16 mouse cellular contexts compared by ENCODE assay signal in the genomic region with DNA sequence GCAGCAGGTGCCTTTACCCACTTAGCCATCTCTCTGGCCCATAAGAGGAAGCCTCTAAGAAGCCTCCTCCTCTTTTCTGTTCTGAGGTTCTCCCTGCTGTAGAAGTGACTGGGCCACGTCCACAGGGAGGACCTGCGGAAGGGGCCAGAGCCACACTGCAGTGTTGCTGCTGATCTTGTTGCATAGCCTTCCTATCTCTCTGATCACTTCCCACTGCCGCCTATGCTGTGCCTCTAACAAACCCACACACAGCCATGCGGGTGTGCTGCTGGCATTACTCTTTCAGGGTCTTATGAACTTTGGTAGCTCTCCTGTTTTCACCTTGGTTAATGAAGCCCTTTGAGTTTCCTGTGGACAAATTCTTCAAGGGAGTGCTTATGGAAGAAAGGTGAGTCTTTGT.
"Had no signal": no experiment of that assay in that cellular context is flagged by ENCODE, and none has a peak within 500 bp of the region (broad histone marks: within the 10 kb centered on the region; RNA-seq: fewer than 3 reads in every experiment).

No protein-coding gene starts in this region.

- H3K9ac ChIP-seq: intestine, embryonic 15.5 days; kidney, embryonic 15.5 days; limb, embryonic 15.5 days; lung, embryonic 14.5 days; stomach, embryonic 15.5 days had no signal

- DNase-seq: kidney, adult 18-20 months; kidney, postnatal 14 days; lung, embryonic 14.5 days; lung, postnatal 14 days; retina, postnatal 1 day; right cerebral cortex, postnatal 4 days; spleen, adult 18-20 months; thymus, adult 2 months; thymus, postnatal 25 days had no signal

- ATAC-seq: intestine, embryonic 15.5 days had no signal

- H3K4me3 ChIP-seq: intestine, embryonic 15.5 days; kidney, embryonic 15.5 days; limb, embryonic 15.5 days; megakaryocyte, embryonic 14.5 days; neural tube, embryonic 13.5 days; stomach, embryonic 15.5 days had no signal

- H3K9me3 ChIP-seq: intestine, embryonic 15.5 days; kidney, embryonic 15.5 days; limb, embryonic 15.5 days; megakaryocyte, embryonic 14.5 days; neural tube, embryonic 13.5 days; stomach, embryonic 15.5 days had no signal

- H3K27ac ChIP-seq: intestine, embryonic 15.5 days; kidney, embryonic 15.5 days; limb, embryonic 15.5 days; macrophage; neural tube, embryonic 13.5 days; stomach, embryonic 15.5 days had no signal

- H3K4me2 ChIP-seq: intestine, embryonic 15.5 days; kidney, embryonic 15.5 days; limb, embryonic 15.5 days; lung, embryonic 14.5 days; neural tube, embryonic 13.5 days; stomach, embryonic 15.5 days had no signal

- H3K27me3 ChIP-seq: intestine, embryonic 15.5 days; kidney, embryonic 15.5 days; limb, embryonic 15.5 days; stomach, embryonic 15.5 days had no signal

- H3K36me3 ChIP-seq: neural tube, embryonic 13.5 days; stomach, embryonic 15.5 days had no signal

- H3K4me1 ChIP-seq: intestine, embryonic 15.5 days; megakaryocyte, embryonic 14.5 days had no signal
